Mouse (Mus musculus) midbrain, embryonic 16.5 days (tissue): ENCODE data around the gene Zfp868. TPM values are rescaled to one million over a fixed set of nuclear protein-coding genes. Genes with fewer than 3 reads are reported as not detected.
A peak's percentile ranks its signal among the peaks of the same experiment; 100 is the strongest.
"Not testable (repeated sequence)": the region's sequence is repeated elsewhere in the genome, so short reads cannot be mapped to it uniquely, and the experiment has no call there.

Experiments used
- ATAC-seq: fragments of 200-750 bp; cut with Nextera tagmentation; 2 replicates; pipeline ENCODE4 v1.8.0; 2017; ENCODE audit warnings: moderate TSS enrichment
- H3K27ac ChIP-seq: fragments of 300-500 bp; sonication (generic); 2 replicates; pipeline ENCODE4 v1.5.1; 2014; ENCODE audit warnings: mild to moderate bottlenecking, low read length, mixed read lengths
- H3K27me3 ChIP-seq: fragments of 300-500 bp; sonication (generic); 2 replicates; pipeline ENCODE4 v1.6.1; 2014; ENCODE audit warnings: low read depth, low read length, mixed read lengths; ENCODE audit not compliant: control insufficient read depth, insufficient read depth
- H3K36me3 ChIP-seq: fragments of 300-500 bp; sonication (generic); 2 replicates; pipeline ENCODE4 v1.6.1; 2014; ENCODE audit warnings: mild to moderate bottlenecking, low read length, moderate library complexity, mixed read lengths; ENCODE audit not compliant: control insufficient read depth, insufficient read depth
- H3K4me1 ChIP-seq: fragments of 300-500 bp; sonication (generic); 2 replicates; pipeline ENCODE4 v1.6.1; 2014; ENCODE audit warnings: mild to moderate bottlenecking, low read length, mixed read lengths; ENCODE audit not compliant: control insufficient read depth, insufficient read depth
- H3K4me2 ChIP-seq: fragments of 300-500 bp; sonication (generic); 2 replicates; pipeline ENCODE4 v1.6.1; 2014; ENCODE audit warnings: mild to moderate bottlenecking, low read length, mixed read lengths
- H3K4me3 ChIP-seq: fragments of 300-500 bp; sonication (generic); 2 replicates; pipeline ENCODE4 v1.5.1; 2014; ENCODE audit warnings: low read depth, mild to moderate bottlenecking, low read length, moderate library complexity, mixed read lengths
- H3K9ac ChIP-seq: fragments of 300-500 bp; sonication (generic); 2 replicates; pipeline ENCODE4 v1.6.1; 2014; ENCODE audit warnings: low read depth, low read length, mixed read lengths
- H3K9me3 ChIP-seq: fragments of 300-500 bp; sonication (generic); replicated peaks from 2 replicates; pipeline ENCODE4 v1.6.1; 2014; ENCODE audit warnings: mild to moderate bottlenecking, low read length, mixed read lengths; ENCODE audit not compliant: control insufficient read depth, poor library complexity, severe bottlenecking
- WGBS: fragments of 180-500 bp; shearing (Covaris S2); extraction: QIAGEN DNeasy Blood & Tissue Kit; methylation state at CpG from one replicate; pipeline ENCODE4 v1.1.7; 2014; 5-methylcytosine and 5-hydroxymethylcytosine counted together
- polyA plus RNA-seq: library from polyadenylated mRNA; unstranded; fragments of >200 nt; fragmentation: Nextera tagmentation; extraction: Ambion mirVana; gene quantifications from 2 replicates; pipeline ENCODE4 v1.2.1, GENCODE M21; 2015

Zfp868 gene
- polyA plus RNA-seq = 37.9 and 42.0 TPM in 2 replicates

GRCm38 (mm10) chr8:69625095-69625789 lies at the start of gene Zfp868:
TSS of gene Zfp868 (minus strand) at chr8:69625548.
- Histone ChIP-seq H3K9ac (peak within 1 kb of the TSS; percentile 82), H3K27ac (peak within 1 kb of the TSS; percentile 98), H3K9me3 (no peaks in the 10 kb centered on the region), H3K27me3 (no peaks in the 10 kb centered on the region), H3K36me3 (no peaks in the 10 kb centered on the region), H3K4me2 (peak within 1 kb of the TSS; percentile 55), H3K4me1 (peaks cover 12% of the 10 kb centered on the region), H3K4me3 (peak within 1 kb of the TSS; percentile 63)
- WGBS = under 1% methylated on average over 41 of the region's 41 CpGs
- peak; percentile 100 for ATAC-seq

- H3K4me1 ChIP-seq, H3K27me3 ChIP-seq, H3K9ac ChIP-seq, ATAC-seq, H3K27ac ChIP-seq, H3K4me3 ChIP-seq, H3K9me3 ChIP-seq, H3K4me2 ChIP-seq: not testable (repeated sequence)
- WGBS = 78% methylated on average over 2 of the region's 2 CpGs
- peaks cover 27% of the 10 kb centered on the region for H3K36me3 ChIP-seq
These were observed 39.7 kb upstream of the Zfp868 start for GRCm38 (mm10) chr8:69665051-69665450.

GRCm38 (mm10) chr8:69661294-69661693 lies 35.9 kb upstream of the Zfp868 start:
- no peaks in the 10 kb centered on the region for H3K27me3 ChIP-seq
- H3K27ac ChIP-seq = no peak overlapping the region
- peaks cover 6% of the 10 kb centered on the region for H3K9me3 ChIP-seq
- peaks cover 30% of the 10 kb centered on the region for H3K36me3 ChIP-seq
- H3K4me3 ChIP-seq = no peak overlapping the region
- no peak overlapping the region for H3K4me2 ChIP-seq
- H3K9ac ChIP-seq = no peak overlapping the region
- H3K4me1 ChIP-seq = no peaks in the 10 kb centered on the region
- no peak for ATAC-seq

- peak within 1 kb of the TSS; percentile 85 for H3K4me2 ChIP-seq
- H3K27ac ChIP-seq = peak within 1 kb of the TSS; percentile 83
- no peaks in the 10 kb centered on the region for H3K9me3 ChIP-seq
- 1% methylated on average over 51 of the region's 55 CpGs for WGBS
- peak within 1 kb of the TSS; percentile 77 for H3K4me3 ChIP-seq
- H3K36me3 ChIP-seq = no peaks in the 10 kb centered on the region
- no peaks in the 10 kb centered on the region for H3K27me3 ChIP-seq
- ATAC-seq = peak; percentile 100
- peak within 1 kb of the TSS; percentile 79 for H3K9ac ChIP-seq
- peaks cover 8% of the 10 kb centered on the region; the same call in 1 of the 2 replicates for H3K4me1 ChIP-seq
These were observed 29.1 kb upstream of the Zfp868 start, which contains the start of gene Zfp964 for GRCm38 (mm10) chr8:69654358-69654981. TSS of gene Zfp964 (plus strand) at chr8:69654479.

- Histone ChIP-seq H3K9ac (peak overlapping the region; percentile 79), H3K27ac (peak overlapping the region; percentile 41; the same call in 1 of the 2 replicates)
These were observed 28.5 kb upstream of the Zfp868 start for GRCm38 (mm10) chr8:69653808-69654357.

GRCm38 (mm10) chr8:69618078-69618477 lies 7.3 kb downstream of the Zfp868 start:
- H3K36me3 ChIP-seq = peaks cover 21% of the 10 kb centered on the region; the same call in 1 of the 2 replicates
- no peaks in the 10 kb centered on the region for H3K27me3 ChIP-seq
- no peaks in the 10 kb centered on the region for H3K9me3 ChIP-seq
- no peak overlapping the region for H3K4me3 ChIP-seq
- peak; percentile 39; the same call in 1 of the 2 replicates for ATAC-seq
- no peak overlapping the region for H3K9ac ChIP-seq
- no peak overlapping the region for H3K27ac ChIP-seq
- no peak overlapping the region for H3K4me2 ChIP-seq
- WGBS = 100% methylated on average over 1 of the region's 1 CpGs
- peaks cover 2% of the 10 kb centered on the region for H3K4me1 ChIP-seq

More at GRCm38 (mm10) chr8:69653808-69654357, 28.5 kb upstream of the Zfp868 start:
- ATAC-seq = peak; percentile 7
- Histone ChIP-seq H3K4me3 (peak overlapping the region; percentile 77), H3K4me1 (peaks cover 8% of the 10 kb centered on the region; the same call in 1 of the 2 replicates), H3K36me3 (no peaks in the 10 kb centered on the region), H3K4me2 (peak overlapping the region; percentile 85), H3K27me3 (no peaks in the 10 kb centered on the region), H3K9me3 (no peaks in the 10 kb centered on the region)
- WGBS = 46% methylated on average over 10 of the region's 10 CpGs

GRCm38 (mm10) chr8:69614687-69615086 lies 10.7 kb downstream of the Zfp868 start:
- H3K27ac ChIP-seq = no peak overlapping the region
- no peaks in the 10 kb centered on the region for H3K27me3 ChIP-seq
- WGBS = 67% methylated on average over 2 of the region's 2 CpGs
- no peak overlapping the region for H3K9ac ChIP-seq
- H3K9me3 ChIP-seq = no peaks in the 10 kb centered on the region
- H3K4me3 ChIP-seq = no peak overlapping the region
- H3K4me1 ChIP-seq = no peaks in the 10 kb centered on the region
- no peak for ATAC-seq
- no peak overlapping the region for H3K4me2 ChIP-seq
- peaks cover 43% of the 10 kb centered on the region for H3K36me3 ChIP-seq

GRCm38 (mm10) chr8:69597598-69597997 lies 27.8 kb downstream of the Zfp868 start:
- H3K9ac ChIP-seq, H3K9me3 ChIP-seq, H3K4me3 ChIP-seq, H3K4me1 ChIP-seq, H3K27me3 ChIP-seq, H3K36me3 ChIP-seq, H3K4me2 ChIP-seq, ATAC-seq, H3K27ac ChIP-seq: not testable (repeated sequence)
- WGBS = 95% methylated on average over 2 of the region's 3 CpGs
